Mouse (Mus musculus) layer of hippocampus, postnatal 25 days (tissue): Measurements from ENCODE around the gene Inf2. TPM values are rescaled to one million over a fixed set of nuclear protein-coding genes. Genes with fewer than 3 reads are reported as not detected.

Experiments
- DNase-seq, 2 experiments: peaks; one replicate each; pipeline ENCODE4 v3.0.0; 2022; ENCODE audit warnings: mixed read lengths in 2 of 2, low spot score in 1 of 2; ENCODE audit errors: extremely low spot score in 1 of 2
- total RNA-seq, 2 experiments: library from RNA; stranded (reverse); gene quantifications; 2 replicates each; pipeline ENCODE4 v1.2.3; 2021

Gene Inf2
- total RNA-seq, 2 experiments from 2014 or later, result 116 to 146 TPM

GRCm38 (mm10) chr12:112619686-112620353 is 31.2 kb downstream of the Inf2 start, which contains the start of gene Adssl1:
Adssl1 (plus strand) TSS chr12:112620045.
- DNase-seq, result no peak

- no peak for DNase-seq
Measured at GRCm38 (mm10) chr12:112620354-112621061, 31.9 kb downstream of the Inf2 start.

- DNase-seq, result no peak
Measured at GRCm38 (mm10) chr12:112621900-112622299, 33.3 kb downstream of the Inf2 start.

GRCm38 (mm10) chr12:112623742-112624141 is 35.2 kb downstream of the Inf2 start:
- DNase-seq, result peak in 1 of 2 experiments; percentile 78

GRCm38 (mm10) chr12:112625700-112626099 is 37.1 kb downstream of the Inf2 start:
- DNase-seq, result no peak

- no peak for DNase-seq
Measured at GRCm38 (mm10) chr12:112626455-112626854, 37.9 kb downstream of the Inf2 start.

GRCm38 (mm10) chr12:112627097-112627881 is 38.7 kb downstream of the Inf2 start:
- DNase-seq, result no peak

GRCm38 (mm10) chr12:112628197-112628596 is 39.6 kb downstream of the Inf2 start:
- DNase-seq, result no peak

GRCm38 (mm10) chr12:112628928-112629721 is 40.5 kb downstream of the Inf2 start:
- no peak for DNase-seq

- DNase-seq, result no peak
Measured at GRCm38 (mm10) chr12:112630029-112630428, 41.4 kb downstream of the Inf2 start.

GRCm38 (mm10) chr12:112630796-112631195 is 42.2 kb downstream of the Inf2 start:
- DNase-seq, result no peak

GRCm38 (mm10) chr12:112631472-112631871 is 42.9 kb downstream of the Inf2 start:
- no peak for DNase-seq

- no peak for DNase-seq
Measured at GRCm38 (mm10) chr12:112632084-112632777, 43.6 kb downstream of the Inf2 start.

GRCm38 (mm10) chr12:112632907-112633306 is 44.3 kb downstream of the Inf2 start:
- DNase-seq, result no peak

- no peak for DNase-seq
Measured at GRCm38 (mm10) chr12:112633686-112634085, 45.1 kb downstream of the Inf2 start.

GRCm38 (mm10) chr12:112639526-112639925 is 50.9 kb downstream of the Inf2 start:
- no peak for DNase-seq

GRCm38 (mm10) chr12:112643126-112643525 is 54.5 kb downstream of the Inf2 start:
- DNase-seq, result no peak

GRCm38 (mm10) chr12:112644180-112644854 is 55.7 kb downstream of the Inf2 start, which contains the start of gene Siva1:
Siva1 (plus strand) TSS chr12:112644679.
- peak; percentile 87 to 95 for DNase-seq
